Mouse (Mus musculus) adrenal gland (tissue): ENCODE results near the gene Gdpd3.
"Not testable (repeated sequence)": the region's sequence is repeated elsewhere in the genome, so short reads cannot be mapped to it uniquely, and the experiment has no call there.

Source experiments
- intact Hi-C: fragments of 180-260 bp; cut with DNase I; formaldehyde crosslinking; loops from one replicate; pipeline ENCODE4 v1.15.1; 2025

The Gdpd3 gene

DNA sequence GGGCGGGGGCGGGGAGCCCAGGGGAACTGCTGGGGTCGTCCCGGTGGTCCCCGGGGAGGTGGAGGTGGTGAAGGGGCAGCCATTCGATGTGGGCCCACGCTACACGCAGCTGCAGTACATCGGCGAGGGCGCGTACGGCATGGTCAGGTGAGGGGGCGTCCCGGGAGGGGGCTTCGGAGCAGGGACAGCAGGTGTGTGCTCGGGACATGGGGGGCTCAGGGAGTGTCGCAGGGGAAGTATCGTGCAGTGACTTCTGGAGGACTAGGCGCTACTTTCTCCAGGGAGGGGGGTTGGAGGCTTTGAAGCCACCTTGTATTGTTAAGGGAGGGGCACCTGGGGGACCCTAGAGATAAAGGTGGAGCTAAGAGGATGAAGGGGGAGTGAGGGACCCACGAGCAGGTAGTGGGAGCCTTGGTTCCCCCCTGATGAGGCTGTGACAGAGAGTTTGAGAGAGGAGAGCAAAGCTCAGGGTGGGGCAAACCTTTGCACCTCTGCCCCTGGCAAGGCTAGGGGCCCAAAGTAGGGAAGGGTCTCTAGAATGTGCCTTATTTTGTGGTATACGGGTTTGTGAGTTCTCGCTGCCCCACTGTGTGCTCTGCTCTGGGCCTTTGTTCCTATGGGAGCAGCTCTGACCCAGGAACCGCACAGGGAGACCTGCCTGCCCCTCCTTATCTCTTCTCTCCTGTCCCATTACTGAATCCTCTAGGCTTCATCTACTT lies 6.3 kb upstream of the Gdpd3 start:
- intact Hi-C loops, result loop anchor here (5.0 to 10.0 kb wide), 2 partner anchors 37 to 345 kb away; partner anchors contain the start of gene Fam57b

DNA sequence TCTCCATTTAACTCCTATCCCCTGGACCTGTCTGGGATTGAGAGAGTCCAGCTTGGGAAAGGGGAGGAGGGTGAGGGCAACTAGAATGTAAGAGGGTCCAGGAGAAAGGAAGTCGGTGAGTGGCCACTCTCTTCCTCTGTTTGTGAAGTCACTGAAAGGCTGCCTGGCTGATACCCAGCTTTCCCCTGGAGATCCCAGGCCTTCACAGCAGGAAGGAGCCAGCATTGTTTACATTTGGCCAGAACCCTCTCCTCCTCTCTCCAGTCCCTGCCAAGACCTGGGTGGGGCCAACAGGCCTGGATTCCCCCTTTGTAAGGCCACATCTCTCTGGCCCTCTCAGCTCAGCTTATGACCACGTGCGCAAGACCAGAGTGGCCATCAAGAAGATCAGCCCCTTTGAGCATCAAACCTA lies 5.7 kb upstream of the Gdpd3 start:
- intact Hi-C loops, result loop anchor here (5.0 kb wide), 1 partner anchor 37 kb away; the partner anchor contains the start of gene Fam57b

DNA sequence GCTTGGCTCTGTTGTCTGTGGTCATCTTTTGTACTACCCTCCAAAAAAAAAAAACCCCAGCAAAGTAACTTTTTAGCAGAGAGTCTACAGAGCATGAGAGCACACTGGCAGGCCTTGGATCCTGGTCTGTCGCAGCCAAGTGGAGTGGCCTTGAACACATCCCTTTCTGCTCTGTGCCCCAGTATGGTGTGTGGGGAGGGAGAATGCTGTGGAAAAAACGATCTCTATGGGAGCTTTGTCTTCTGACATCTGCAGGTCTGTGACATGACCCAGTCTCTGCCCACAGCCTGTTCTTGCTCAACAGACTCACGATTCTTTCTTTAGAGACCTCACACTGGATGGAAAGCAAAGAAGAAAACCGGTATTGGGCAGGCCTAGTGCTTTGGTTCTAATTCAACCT lies 5.2 kb upstream of the Gdpd3 start:
- intact Hi-C loops, result loop anchor here (5.0 kb wide), 1 partner anchor 36 kb away; the partner anchor contains the start of gene Fam57b

DNA sequence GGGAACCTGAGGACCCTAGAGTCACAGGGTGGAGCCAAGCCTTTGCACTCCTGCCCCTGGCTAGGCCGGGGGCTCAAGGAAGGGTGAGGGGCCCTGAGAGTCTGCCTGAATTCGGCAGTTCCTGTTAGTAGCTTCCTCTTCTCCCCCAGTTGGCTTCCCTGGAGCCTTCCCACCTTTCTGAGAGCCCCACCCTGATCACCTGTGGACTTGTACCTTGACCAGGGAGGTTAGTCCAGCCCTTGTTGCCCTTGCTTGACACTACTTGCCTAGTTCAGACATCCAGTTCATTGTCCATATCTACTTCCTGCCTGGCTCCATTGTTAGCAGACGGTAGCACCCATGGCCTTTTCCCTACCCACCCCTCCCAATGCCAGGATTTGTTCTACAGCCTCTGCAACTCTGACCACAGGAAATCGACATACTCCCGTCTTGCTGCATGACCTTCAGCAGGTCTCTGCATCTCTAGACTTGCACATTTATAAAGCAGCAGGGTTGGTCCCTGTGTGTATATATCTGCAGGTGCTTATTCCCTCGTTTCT lies 4.5 kb upstream of the Gdpd3 start:
- intact Hi-C loops, result loop anchor here (5.0 kb wide), 1 partner anchor 36 kb away; the partner anchor contains the start of gene Fam57b

DNA sequence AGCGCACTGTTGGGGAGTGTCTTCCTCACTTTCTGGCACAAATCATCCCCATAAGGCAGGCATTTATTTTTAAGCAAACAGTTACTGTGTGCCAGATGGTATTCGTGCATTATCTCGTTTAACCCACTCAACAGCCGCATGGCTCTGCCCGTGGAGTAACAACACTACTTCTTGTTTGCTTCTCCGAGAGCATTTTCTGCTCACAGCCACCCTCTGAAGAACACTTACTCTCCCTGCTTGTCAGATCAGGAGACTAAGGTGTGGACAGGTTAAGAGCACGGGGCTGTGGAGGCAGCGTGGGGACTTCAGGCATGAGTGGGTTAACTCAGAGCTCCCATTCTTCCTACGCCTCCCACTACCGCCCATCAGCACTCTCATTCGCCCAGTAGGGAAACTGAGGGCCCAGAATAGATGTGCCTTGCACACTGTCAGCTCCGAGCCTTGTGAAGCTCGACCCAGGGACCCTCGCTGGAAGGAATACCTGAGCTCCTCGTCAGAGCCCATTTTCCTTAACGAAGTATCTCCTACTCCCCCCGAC lies 3.6 kb upstream of the Gdpd3 start:
- intact Hi-C loops, result loop anchor here (5.0 kb wide), 1 partner anchor 35 kb away; the partner anchor contains the start of gene Fam57b

DNA sequence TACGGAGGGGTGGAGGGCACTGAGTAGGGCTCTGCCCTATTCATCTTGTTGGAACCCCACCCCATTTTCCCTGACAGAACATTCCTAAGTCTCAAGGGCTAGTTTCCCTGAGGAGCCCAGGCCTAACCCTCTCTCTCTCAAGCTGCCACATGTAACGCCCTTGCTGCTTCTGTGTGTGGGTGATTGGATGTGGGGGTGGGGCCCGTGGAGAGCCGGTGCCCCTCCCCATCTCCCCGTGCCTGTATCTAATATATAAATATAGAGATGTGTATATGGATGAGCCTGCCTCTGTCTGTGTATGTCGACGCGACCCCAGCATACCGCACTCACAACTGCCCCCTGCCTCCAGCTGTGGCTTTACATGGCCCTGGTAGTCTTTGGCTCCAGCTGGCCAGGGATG lies 594 bp upstream of the Gdpd3 start:
- intact Hi-C loops, result no loop called here

DNA sequence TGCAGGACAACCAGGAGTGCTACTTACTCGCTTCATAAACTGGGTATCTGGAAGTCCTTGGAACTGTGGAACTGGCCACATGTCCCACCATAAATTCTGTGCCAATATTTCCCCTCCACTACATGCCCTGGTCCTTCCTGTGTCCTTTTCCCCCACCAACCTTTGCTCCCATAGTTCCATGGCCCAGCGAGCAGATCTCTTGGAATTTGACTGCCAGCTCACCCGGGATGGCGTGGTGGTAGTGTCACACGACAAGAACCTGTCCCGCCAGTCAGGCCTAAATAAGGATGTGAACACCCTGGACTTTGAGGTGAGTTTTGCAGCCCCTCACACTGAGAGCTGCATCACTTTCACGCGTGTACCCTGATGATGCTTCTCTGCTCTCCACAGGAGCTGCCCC lies 867 bp downstream of the Gdpd3 start:
- intact Hi-C loops, result no loop called here

DNA sequence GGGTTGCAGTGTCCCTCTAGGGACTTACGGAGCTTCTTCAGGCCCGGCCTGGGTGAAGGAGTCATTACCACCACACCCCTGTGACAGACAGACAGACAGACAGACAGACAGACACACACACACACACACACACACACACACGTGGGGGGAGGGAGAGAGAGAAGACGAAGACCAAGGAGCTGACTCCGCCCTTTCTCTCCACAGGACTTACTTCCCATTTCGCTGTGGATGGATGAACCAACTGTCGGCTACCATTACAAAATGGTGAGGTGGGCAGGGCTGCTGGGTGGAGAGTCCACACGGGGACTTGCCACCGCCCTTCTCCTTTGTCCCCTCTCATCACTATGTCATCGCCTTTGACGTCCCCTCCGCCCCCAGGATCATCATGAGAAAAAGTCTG lies 4.7 kb downstream of the Gdpd3 start:
- intact Hi-C loops, result no loop called here

DNA sequence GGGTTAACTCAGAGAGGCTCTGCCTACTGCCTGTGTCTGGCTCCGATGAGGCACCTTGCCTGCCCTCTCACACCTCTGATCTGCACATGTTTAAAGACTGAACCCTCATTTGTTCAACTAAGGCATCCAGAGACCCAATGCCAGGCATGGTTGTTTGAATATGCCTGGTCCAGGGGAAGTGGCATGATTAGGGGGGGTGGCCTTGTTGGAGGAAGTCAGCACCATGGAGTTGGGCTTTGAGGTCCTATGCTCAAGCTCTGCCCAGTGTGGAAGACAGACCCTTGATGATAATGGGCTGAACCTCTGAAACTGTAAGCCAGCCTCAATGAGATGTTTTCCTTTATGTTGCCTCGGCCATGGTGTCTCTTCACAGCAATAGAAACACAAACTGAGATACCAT lies 7.2 kb downstream of the Gdpd3 start:
- intact Hi-C loops, result no loop called here

DNA sequence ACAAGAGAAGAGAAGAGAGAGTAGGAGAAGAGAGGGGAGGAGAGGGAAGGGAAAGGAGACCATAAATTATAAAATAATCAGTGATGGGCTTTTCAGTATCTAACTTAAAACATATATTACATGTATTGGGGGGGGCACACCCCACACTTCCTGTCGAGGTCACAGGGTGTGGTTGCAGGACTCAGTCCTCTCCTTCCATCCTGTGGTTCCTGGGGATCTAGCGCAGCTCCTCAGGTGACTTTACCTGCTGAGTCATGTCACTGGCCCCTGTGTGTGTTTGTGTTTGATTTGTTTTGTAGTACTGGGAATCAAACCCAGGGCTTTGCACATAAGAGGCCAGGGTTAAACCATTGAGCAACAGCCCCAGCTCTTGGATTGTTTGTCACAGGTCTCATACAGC lies 8.3 kb downstream of the Gdpd3 start:
- intact Hi-C loops, result no loop called here

DNA sequence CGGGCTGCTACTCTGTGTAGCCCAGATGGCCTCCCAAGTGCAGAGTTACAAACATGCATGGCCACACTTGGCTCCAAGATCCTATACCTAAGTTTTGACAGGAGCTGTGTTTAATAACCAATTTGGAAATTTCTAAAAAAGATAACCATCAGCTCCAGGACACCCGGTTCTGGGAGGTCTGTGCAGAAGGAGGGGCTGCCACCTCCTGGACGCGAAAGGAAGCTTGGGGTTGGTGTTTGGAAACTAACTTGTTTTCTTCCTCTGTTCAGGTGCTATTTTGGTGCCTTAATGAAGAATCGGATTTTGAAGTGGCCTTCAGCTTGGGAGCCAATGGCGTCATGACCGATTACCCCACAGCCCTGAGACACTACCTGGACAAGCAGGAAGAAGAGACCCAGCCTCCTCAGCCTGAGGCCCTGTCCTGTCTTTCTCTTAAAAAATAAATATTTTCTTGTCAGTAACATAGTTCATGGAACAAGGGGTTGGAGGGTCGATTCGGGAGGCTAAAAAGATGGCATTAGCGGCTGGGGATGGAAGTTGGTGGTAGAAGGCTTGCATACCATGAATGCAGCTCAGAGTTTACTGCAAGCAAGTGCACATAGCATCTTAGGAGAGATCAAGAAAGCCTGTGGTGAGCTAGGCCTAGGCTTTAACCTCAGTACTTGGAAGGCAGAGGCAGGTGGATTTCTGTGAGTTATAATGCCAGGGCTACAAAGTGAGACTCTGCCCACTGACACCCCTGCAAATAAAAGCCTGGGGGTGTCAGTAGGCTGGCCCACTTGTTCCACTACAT lies 9.2 kb downstream of the Gdpd3 start:
- intact Hi-C loops, result no loop called here

DNA sequence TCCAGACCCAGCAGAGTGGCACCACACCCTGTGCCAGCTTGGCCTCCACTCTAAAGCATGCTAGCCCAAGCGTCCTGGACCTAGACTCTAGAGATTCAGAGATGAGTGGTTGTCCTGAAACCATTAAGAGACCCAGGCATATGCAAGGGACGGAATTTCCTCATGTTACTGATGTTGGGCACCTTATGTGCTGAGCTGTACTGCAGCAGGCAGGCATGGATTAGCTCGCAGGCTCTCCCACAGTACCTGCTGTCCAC lies 9.8 kb downstream of the Gdpd3 start:
- intact Hi-C loops, result no loop called here

DNA sequence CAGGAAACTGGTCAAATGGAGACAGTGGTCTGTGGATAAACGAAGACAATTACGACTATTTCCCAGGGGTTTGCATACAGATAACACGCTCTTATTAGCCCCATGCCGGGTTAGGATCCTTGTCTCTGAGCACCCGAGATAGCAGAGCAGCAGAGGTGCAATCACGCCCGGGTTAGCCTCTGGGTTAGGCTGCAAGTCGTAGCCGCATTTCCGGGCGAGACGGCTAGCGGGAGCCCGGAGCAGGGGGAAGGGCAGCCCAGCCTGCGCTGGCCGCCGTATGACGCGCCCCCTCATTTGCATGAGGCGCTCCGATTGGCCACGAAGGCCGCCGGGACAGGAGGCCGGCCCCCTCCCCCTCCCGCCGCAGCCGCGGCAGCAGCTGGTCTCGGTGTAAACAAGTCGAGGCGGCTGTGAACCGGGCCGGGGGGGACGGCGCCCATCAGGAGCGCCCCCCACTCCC lies 10.5 kb downstream of the Gdpd3 start, which contains the start of gene Ypel3:
TSS of gene Ypel3 (plus strand) at position 358 of the 460 bp plus-strand sequence.
- intact Hi-C loops, result no loop called here

DNA sequence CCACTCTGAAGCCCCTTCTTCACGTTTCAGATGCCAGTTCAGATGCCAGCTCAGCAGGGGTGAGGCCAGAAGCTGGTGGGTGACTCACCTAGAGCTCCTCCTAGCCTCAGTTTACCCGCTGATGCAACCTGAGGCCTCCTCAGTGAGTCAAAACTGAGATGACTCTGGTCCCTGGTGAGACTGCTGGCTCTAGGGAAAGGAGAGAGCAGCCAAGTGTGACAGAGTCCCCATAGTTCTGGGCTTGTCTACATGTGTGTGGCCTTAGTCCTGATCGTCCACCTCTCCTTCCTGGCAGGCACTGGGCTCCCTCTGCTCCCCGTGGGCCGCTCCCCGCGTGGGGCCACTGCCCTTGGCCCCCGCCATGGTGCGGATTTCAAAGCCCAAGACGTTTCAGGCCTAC lies 11.3 kb downstream of the Gdpd3 start:
- intact Hi-C loops, result no loop called here

DNA sequence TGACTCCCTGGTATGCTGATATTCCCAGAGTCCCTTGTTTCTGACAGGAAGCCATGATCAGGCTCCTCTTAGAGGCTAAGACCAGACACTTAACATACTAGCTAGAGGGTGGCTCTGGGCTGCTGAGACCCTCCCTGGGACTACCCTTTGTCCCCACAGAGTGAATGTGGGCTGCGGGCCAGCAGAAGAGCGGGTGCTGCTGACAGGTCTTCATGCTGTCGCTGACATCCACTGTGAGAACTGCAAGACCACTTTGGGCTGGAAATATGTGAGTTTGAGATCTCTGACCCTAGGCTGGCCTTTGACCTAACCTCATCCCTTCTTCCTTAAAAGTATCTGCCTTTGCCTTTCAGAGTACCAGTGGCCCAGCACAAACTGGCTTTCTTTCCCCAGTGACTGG lies 12.0 kb downstream of the Gdpd3 start:
- intact Hi-C loops, result no loop called here

DNA sequence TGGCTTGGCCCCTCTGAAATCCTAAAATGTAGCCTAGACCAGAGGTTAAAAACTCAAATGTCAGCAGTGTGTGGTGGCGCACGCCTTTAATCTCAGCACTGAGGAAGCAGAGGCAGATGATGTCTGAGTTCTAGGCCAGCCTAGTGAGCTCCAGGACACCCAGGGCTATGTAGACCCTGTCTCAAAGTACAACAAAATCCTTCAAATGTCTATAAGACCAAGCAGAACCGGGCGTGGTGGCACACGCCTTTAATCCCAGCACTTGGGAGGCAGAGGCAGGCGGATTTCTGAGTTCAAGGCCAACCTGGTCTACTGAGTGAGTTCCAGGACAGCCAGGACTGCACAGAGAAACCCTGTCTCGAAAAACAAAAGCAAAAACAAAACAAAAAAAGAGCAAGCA lies 13.0 kb downstream of the Gdpd3 start:
- intact Hi-C loops, result not testable (repeated sequence)

DNA sequence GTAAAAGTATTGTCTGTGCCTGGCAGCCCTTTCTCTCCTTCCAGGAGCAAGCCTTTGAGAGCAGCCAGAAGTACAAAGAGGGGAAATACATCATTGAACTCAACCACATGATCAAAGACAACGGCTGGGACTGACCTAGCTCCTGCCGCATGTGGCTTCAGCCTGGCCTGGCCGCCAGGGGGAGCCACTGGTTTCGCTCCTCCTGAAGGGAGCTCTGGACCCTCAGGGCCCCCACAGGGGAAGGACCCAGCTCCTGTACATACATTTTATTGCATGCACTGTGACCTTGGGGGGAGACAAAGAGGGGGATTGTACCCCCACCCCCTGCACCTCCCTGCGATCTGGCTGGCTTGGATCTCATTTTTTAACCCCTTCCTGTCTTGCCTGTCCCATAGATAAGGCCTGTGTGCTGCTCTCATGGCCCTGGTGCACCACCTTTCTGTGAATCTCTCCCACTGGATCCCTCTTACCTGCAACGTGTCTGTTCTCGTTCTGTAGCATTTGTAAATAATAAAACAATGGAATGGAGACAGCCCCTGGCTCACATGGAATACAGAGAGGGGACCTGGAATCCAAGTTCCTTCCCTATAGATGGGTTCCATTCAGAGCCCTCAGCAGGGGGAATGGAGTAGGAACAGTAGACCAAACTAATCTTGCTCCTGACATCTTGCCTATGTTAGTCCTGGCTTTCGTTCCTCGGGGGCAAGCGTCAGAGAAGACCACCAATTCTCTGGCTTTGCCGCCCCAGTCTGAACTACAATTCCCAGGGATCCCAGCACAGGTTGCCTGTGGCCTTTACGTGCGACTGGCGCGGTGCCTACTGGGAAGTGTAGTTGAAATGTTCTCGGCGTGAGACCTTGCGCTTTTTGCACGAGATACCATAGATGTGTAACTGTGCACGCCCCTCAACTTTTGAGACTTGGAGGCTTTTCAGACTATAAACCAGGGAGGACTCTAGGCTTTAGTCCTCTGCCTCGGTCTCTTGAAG lies 14.1 kb downstream of the Gdpd3 start:
- intact Hi-C loops, result no loop called here

DNA sequence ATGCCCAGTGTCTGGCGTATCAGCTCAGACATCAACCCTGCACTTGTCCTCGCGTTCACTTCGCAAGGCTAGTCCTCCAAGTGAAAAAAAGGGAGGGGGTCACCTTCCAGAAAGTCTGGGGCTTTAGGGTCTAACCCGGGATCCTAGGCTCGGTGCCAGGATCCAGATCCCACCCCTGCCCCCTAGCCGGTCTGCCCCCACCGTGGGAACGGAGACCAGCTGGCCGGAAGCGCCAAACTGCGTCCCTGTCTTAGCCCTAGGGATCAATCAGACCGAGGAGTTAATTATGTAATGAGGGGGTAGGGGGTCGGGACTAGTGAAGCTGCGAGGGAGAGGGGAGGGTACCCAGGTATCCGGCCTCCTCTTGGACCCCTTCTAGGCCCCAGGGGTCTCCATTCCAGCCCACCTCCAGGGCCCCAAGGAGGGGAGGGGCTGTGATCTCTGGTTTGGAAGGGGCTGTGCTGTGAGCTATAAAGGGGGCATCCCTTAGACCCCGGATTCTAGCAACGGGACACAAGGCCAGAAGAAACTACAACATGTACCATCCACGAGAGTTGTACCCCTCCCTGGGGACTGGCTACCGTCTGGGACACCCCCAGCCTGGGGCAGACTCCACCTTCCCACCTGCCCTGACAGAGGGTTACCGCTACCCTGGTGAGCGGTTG lies 15.0 kb downstream of the Gdpd3 start, which contains the start of gene Tbx6:
TSS of gene Tbx6 (plus strand) at position 513 of the 665 bp plus-strand sequence.
- intact Hi-C loops, result no loop called here

DNA sequence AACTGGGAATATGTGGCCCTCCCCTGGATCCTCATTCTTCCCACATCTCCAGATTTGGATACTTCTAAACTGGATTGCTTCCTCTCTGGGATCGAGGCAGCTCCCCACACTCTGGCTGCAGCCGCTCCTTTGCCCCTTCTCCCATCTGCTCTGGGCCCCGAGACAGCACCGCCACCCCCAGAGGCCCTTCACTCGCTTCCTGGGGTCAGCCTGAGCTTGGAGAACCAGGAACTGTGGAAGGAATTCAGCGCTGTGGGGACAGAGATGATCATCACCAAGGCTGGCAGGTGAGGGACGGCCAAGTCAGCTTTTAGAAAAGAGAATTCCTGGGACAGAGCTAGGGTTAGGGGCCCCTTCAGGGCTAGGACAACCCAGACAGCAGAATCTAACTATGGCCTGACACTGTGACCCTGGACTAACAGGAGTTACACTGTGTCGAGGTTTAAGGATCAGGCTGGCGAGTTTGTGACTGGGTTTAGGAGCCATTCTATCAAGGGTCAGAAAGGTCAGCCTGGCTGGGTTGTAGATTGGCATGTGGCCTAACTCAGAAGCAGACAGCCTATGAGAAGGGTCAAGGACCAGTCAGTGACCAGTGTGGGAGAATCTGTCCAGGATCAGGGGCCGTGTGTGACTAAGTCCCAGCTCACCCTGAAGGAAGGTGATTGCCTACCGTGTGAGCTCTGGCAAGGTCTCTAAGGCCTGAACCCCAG lies 15.7 kb downstream of the Gdpd3 start:
- intact Hi-C loops, result no loop called here
